Mouse (Mus musculus): ENCODE measurements at regions not wholly inside any gene's neighbourhood (a gene's known extent, or its start where the extent isn't known, plus 50 kb on each side); places are given as distances from the start of the nearest gene placed in this dataset.

- Histone ChIP-seq H3K9ac (ENCODE audit: control insufficient read depth, low read depth, low read length, poor library complexity, severe bottlenecking) (no peak overlapping the region), H3K9me3 (replicated peaks; ENCODE audit: insufficient read depth, low read length) (no peaks in the 10 kb centered on the region), H3K36me3 (ENCODE audit: control insufficient read depth in 1 of 2, insufficient read depth in 2 of 2, low read length in 2 of 2) (no peaks in the 10 kb centered on the region), H3K4me3 (ENCODE audit: control insufficient read depth in 1 of 2, insufficient read depth in 1 of 2, low read depth in 2 of 2, low read length in 2 of 2) (no peak overlapping the region), H3K27ac (ENCODE audit: control insufficient read depth, low read depth, low read length) (no peak overlapping the region), H3K4me1 (ENCODE audit: control insufficient read depth in 1 of 2, insufficient read depth in 2 of 2, low read length in 2 of 2) (no peaks in the 10 kb centered on the region), H3K79me2 (ENCODE audit: control insufficient read depth, insufficient read depth, low read length, poor library complexity) (no peaks in the 10 kb centered on the region), H3K27me3 (ENCODE audit: control insufficient read depth in 1 of 2, insufficient read depth in 2 of 2, low read length in 2 of 2) (no peaks in the 10 kb centered on the region)
- TF ChIP-seq ETS1 (IDR thresholded peaks at IDR 0.05; ENCODE audit: low read depth, low read length) = no peak
- no peak for TF ChIP-seq SMC3 (IDR thresholded peaks at IDR 0.05; ENCODE audit: low read depth, low read length)
- TF ChIP-seq USF1 (IDR thresholded peaks at IDR 0.05; ENCODE audit: low read depth, low read length) = no peak
- TF ChIP-seq MEF2A (IDR thresholded peaks at IDR 0.05; ENCODE audit: extremely low read depth, insufficient replicate concordance, low read depth, low read length, poor library complexity, severe bottlenecking) = no peak
- TF ChIP-seq E2F4 (IDR thresholded peaks at IDR 0.05; ENCODE audit: borderline replicate concordance, low read depth, low read length) = no peak
- TF ChIP-seq RCOR1 (IDR thresholded peaks at IDR 0.05; ENCODE audit: low read depth, low read length) = no peak
- no peak for DNase-seq (ENCODE audit: low read depth, low spot score)
These were observed 68.4 kb downstream of the Sc5d start for GRCm38 (mm10) chr9:42195651-42196050.

GRCm38 (mm10) chr9:42194939-42195338 lies 69.1 kb downstream of the Sc5d start:
- no peaks in the 10 kb centered on the region for H3K4me1 ChIP-seq (ENCODE audit: control insufficient read depth in 1 of 2, insufficient read depth in 2 of 2, low read length in 2 of 2)
- no peak overlapping the region for H3K9ac ChIP-seq (ENCODE audit: control insufficient read depth, low read depth, low read length, poor library complexity, severe bottlenecking)
- DNase-seq (ENCODE audit: low read depth, low spot score) = no peak
- H3K27me3 ChIP-seq (ENCODE audit: control insufficient read depth in 1 of 2, insufficient read depth in 2 of 2, low read length in 2 of 2) = no peaks in the 10 kb centered on the region; a peak in 1 of 4 replicates
- H3K9me3 ChIP-seq (replicated peaks; ENCODE audit: insufficient read depth, low read length) = no peaks in the 10 kb centered on the region
- TF ChIP-seq GATA1 (IDR thresholded peaks at IDR 0.05; ENCODE audit: low read depth, low read length) (no peak), CHD1 (IDR thresholded peaks at IDR 0.05; ENCODE audit: low read depth, low read length) (no peak), EP300 (IDR thresholded peaks at IDR 0.05; ENCODE audit: low read depth in 1 of 2, low read length in 2 of 2) (no peak), KAT2A (conservative IDR thresholded peaks at IDR 0.05; ENCODE audit: low read depth, low read length) (no peak), JUND (IDR thresholded peaks at IDR 0.05; ENCODE audit: low read depth, low read length) (no peak), SIN3A (IDR thresholded peaks at IDR 0.05; ENCODE audit: low read length) (no peak), TAL1 (IDR thresholded peaks at IDR 0.05; ENCODE audit: low read length) (no peak), BHLHE40 (IDR thresholded peaks at IDR 0.05; ENCODE audit: borderline replicate concordance, low read depth, low read length) (no peak), MAX (IDR thresholded peaks at IDR 0.05; ENCODE audit: low read length) (no peak), SMC3 (IDR thresholded peaks at IDR 0.05; ENCODE audit: low read depth, low read length) (no peak), MYC (IDR thresholded peaks at IDR 0.05; ENCODE audit: low read depth, low read length) (no peak), ZC3H11A (IDR thresholded peaks at IDR 0.05; ENCODE audit: low read depth, low read length) (no peak)
- H3K4me3 ChIP-seq (ENCODE audit: control insufficient read depth in 1 of 2, insufficient read depth in 1 of 2, low read depth in 2 of 2, low read length in 2 of 2) = no peak overlapping the region
- no peak overlapping the region for H3K27ac ChIP-seq (ENCODE audit: control insufficient read depth, low read depth, low read length)
- H3K79me2 ChIP-seq (ENCODE audit: control insufficient read depth, insufficient read depth, low read length, poor library complexity) = no peaks in the 10 kb centered on the region
- H3K36me3 ChIP-seq (ENCODE audit: control insufficient read depth in 1 of 2, insufficient read depth in 2 of 2, low read length in 2 of 2) = no peaks in the 10 kb centered on the region

Measured in MEL (cell line).